Mouse (Mus musculus): Measurements from ENCODE around the gene Unc13a. TPM values are rescaled to one million over a fixed set of nuclear protein-coding genes. Genes with fewer than 3 reads are reported as not detected.
A peak's percentile ranks its signal among the peaks of the same experiment; 100 is the strongest.
"Not testable (repeated sequence)": the region's sequence is repeated elsewhere in the genome, so short reads cannot be mapped to it uniquely, and the experiment has no call there.

The Unc13a gene
- polyA plus RNA-seq, 1 experiment: 4.6 TPM

- Histone ChIP-seq H3K36me3 (ENCODE audit: control insufficient read depth, insufficient read depth) (no peaks in the 10 kb centered on the region), H3K27me3 (ENCODE audit: control insufficient read depth, insufficient read depth, insufficient read length) (peaks cover 6% of the 10 kb centered on the region), H3ac (ENCODE audit: control insufficient read depth, insufficient read length) (no peak overlapping the region), H3K4me2 (ENCODE audit: low read depth) (peak overlapping the region; percentile 38), H3K4me3 (no peak overlapping the region), H3K79me2 (ENCODE audit: control insufficient read depth, insufficient read depth) (no peaks in the 10 kb centered on the region)
- TF ChIP-seq E2F4 (IDR thresholded peaks at IDR 0.05; ENCODE audit: insufficient read depth) (no peak), SRF (IDR thresholded peaks at IDR 0.05; ENCODE audit: control insufficient read depth, insufficient read length, low read depth) (no peak), MYOG (IDR thresholded peaks at IDR 0.05; ENCODE audit: control insufficient read depth in 1 of 3, insufficient read depth in 1 of 3, insufficient read length in 2 of 3, low read depth in 2 of 3) (no peak), TCF12 (IDR thresholded peaks at IDR 0.05; ENCODE audit: insufficient read depth, poor library complexity, severe bottlenecking) (no peak), MYOD1 (IDR thresholded peaks at IDR 0.05; ENCODE audit: control insufficient read depth in 1 of 3, insufficient read length in 2 of 3, low read depth in 2 of 3) (no peak), REST (IDR thresholded peaks at IDR 0.05; ENCODE audit: insufficient read depth, insufficient read length) (no peak), POLR2AphosphoS2 (IDR thresholded peaks at IDR 0.05; ENCODE audit: insufficient read length, low read depth) (no peak)
Measured at GRCm38 (mm10) chr8:71700493-71701269, 29.1 kb upstream of the Unc13a start.

GRCm38 (mm10) chr8:71695456-71695855 lies 23.9 kb upstream of the Unc13a start:
- H3K27me3 ChIP-seq (ENCODE audit: control insufficient read depth, insufficient read depth, insufficient read length): peaks cover 36% of the 10 kb centered on the region
- not testable (repeated sequence) for H3K4me2 ChIP-seq (ENCODE audit: low read depth); H3K36me3 ChIP-seq (ENCODE audit: control insufficient read depth, insufficient read depth); H3K4me3 ChIP-seq; H3K79me2 ChIP-seq (ENCODE audit: control insufficient read depth, insufficient read depth); H3ac ChIP-seq (ENCODE audit: control insufficient read depth, insufficient read length)

- H3K4me3 ChIP-seq: no peak overlapping the region
- peaks cover 51% of the 10 kb centered on the region for H3K27me3 ChIP-seq (ENCODE audit: control insufficient read depth, insufficient read depth, insufficient read length)
- no peak overlapping the region for H3ac ChIP-seq (ENCODE audit: control insufficient read depth, insufficient read length)
- H3K79me2 ChIP-seq (ENCODE audit: control insufficient read depth, insufficient read depth): no peaks in the 10 kb centered on the region
- TF ChIP-seq MAX (IDR thresholded peaks at IDR 0.05; ENCODE audit: low read depth): no peak
- no peak for TF ChIP-seq SRF (IDR thresholded peaks at IDR 0.05; ENCODE audit: control insufficient read depth, insufficient read length, low read depth)
- no peak for TF ChIP-seq TCF3 (IDR thresholded peaks at IDR 0.05; ENCODE audit: insufficient read length, low read depth)
- TF ChIP-seq USF1 (IDR thresholded peaks at IDR 0.05; ENCODE audit: low read depth): no peak
- TF ChIP-seq CEBPB (IDR thresholded peaks at IDR 0.05; ENCODE audit: insufficient read depth, poor library complexity, severe bottlenecking): no peak
- no peak for TF ChIP-seq REST (IDR thresholded peaks at IDR 0.05; ENCODE audit: insufficient read depth, insufficient read length)
- TF ChIP-seq E2F4 (IDR thresholded peaks at IDR 0.05; ENCODE audit: insufficient read depth): no peak
- no peak for TF ChIP-seq MYOD1 (IDR thresholded peaks at IDR 0.05; ENCODE audit: control insufficient read depth in 1 of 3, insufficient read length in 2 of 3, low read depth in 2 of 3)
- no peak for TF ChIP-seq MYOG (IDR thresholded peaks at IDR 0.05; ENCODE audit: control insufficient read depth in 1 of 3, insufficient read depth in 1 of 3, insufficient read length in 2 of 3, low read depth in 2 of 3)
- no peak for TF ChIP-seq TCF12 (IDR thresholded peaks at IDR 0.05; ENCODE audit: insufficient read depth, poor library complexity, severe bottlenecking)
- no peak for TF ChIP-seq POLR2A (IDR thresholded peaks at IDR 0.05; ENCODE audit: insufficient read length, low read depth)
- TF ChIP-seq POLR2AphosphoS2 (IDR thresholded peaks at IDR 0.05; ENCODE audit: insufficient read length, low read depth): no peak
- H3K4me2 ChIP-seq (ENCODE audit: low read depth): no peak overlapping the region
- H3K36me3 ChIP-seq (ENCODE audit: control insufficient read depth, insufficient read depth): no peaks in the 10 kb centered on the region
Measured at GRCm38 (mm10) chr8:71693166-71694041, 21.8 kb upstream of the Unc13a start.

- Histone ChIP-seq H3K4me3 (no peak overlapping the region), H3K36me3 (ENCODE audit: control insufficient read depth, insufficient read depth) (no peaks in the 10 kb centered on the region), H3K79me2 (ENCODE audit: control insufficient read depth, insufficient read depth) (no peaks in the 10 kb centered on the region), H3ac (ENCODE audit: control insufficient read depth, insufficient read length) (no peak overlapping the region), H3K4me2 (ENCODE audit: low read depth) (no peak overlapping the region), H3K27me3 (ENCODE audit: control insufficient read depth, insufficient read depth, insufficient read length) (peaks cover 60% of the 10 kb centered on the region)
- TF ChIP-seq POLR2A (IDR thresholded peaks at IDR 0.05; ENCODE audit: insufficient read length, low read depth) (no peak), E2F4 (IDR thresholded peaks at IDR 0.05; ENCODE audit: insufficient read depth) (no peak), REST (IDR thresholded peaks at IDR 0.05; ENCODE audit: insufficient read depth, insufficient read length) (no peak), POLR2AphosphoS2 (IDR thresholded peaks at IDR 0.05; ENCODE audit: insufficient read length, low read depth) (no peak), MYOD1 (IDR thresholded peaks at IDR 0.05; ENCODE audit: control insufficient read depth in 1 of 3, insufficient read length in 2 of 3, low read depth in 2 of 3) (no peak), TCF12 (IDR thresholded peaks at IDR 0.05; ENCODE audit: insufficient read depth, poor library complexity, severe bottlenecking) (no peak)
Measured at GRCm38 (mm10) chr8:71692509-71692908, 21.0 kb upstream of the Unc13a start.

GRCm38 (mm10) chr8:71689028-71689427 lies 17.5 kb upstream of the Unc13a start, which contains the start of gene Insl3:
Gene Insl3 (plus strand): TSS chr8:71689214.
- peaks cover 75% of the 10 kb centered on the region for H3K27me3 ChIP-seq (ENCODE audit: control insufficient read depth, insufficient read depth, insufficient read length)
- no peaks in the 10 kb centered on the region for H3K79me2 ChIP-seq (ENCODE audit: control insufficient read depth, insufficient read depth)
- no peak within 1 kb of the TSS for H3K4me2 ChIP-seq (ENCODE audit: low read depth)
- no peaks in the 10 kb centered on the region for H3K36me3 ChIP-seq (ENCODE audit: control insufficient read depth, insufficient read depth)
- TF ChIP-seq E2F4 (IDR thresholded peaks at IDR 0.05; ENCODE audit: insufficient read depth) (no peak), MYOG (IDR thresholded peaks at IDR 0.05; ENCODE audit: control insufficient read depth in 1 of 3, insufficient read depth in 1 of 3, insufficient read length in 2 of 3, low read depth in 2 of 3) (no peak), SRF (IDR thresholded peaks at IDR 0.05; ENCODE audit: control insufficient read depth, insufficient read length, low read depth) (no peak), TCF12 (IDR thresholded peaks at IDR 0.05; ENCODE audit: insufficient read depth, poor library complexity, severe bottlenecking) (no peak), POLR2A (IDR thresholded peaks at IDR 0.05; ENCODE audit: insufficient read length, low read depth) (no peak), POLR2AphosphoS2 (IDR thresholded peaks at IDR 0.05; ENCODE audit: insufficient read length, low read depth) (no peak), TCF3 (IDR thresholded peaks at IDR 0.05; ENCODE audit: insufficient read length, low read depth) (no peak), USF1 (IDR thresholded peaks at IDR 0.05; ENCODE audit: low read depth) (no peak), MYOD1 (IDR thresholded peaks at IDR 0.05; ENCODE audit: control insufficient read depth in 1 of 3, insufficient read length in 2 of 3, low read depth in 2 of 3) (no peak), CEBPB (IDR thresholded peaks at IDR 0.05; ENCODE audit: insufficient read depth, poor library complexity, severe bottlenecking) (no peak), REST (IDR thresholded peaks at IDR 0.05; ENCODE audit: insufficient read depth, insufficient read length) (no peak), MAX (IDR thresholded peaks at IDR 0.05; ENCODE audit: low read depth) (no peak)
- H3ac ChIP-seq (ENCODE audit: control insufficient read depth, insufficient read length): no peak within 1 kb of the TSS
- H3K4me3 ChIP-seq: no peak within 1 kb of the TSS
